Mouse (Mus musculus): ENCODE measurements at regions not wholly inside any gene's neighbourhood (a gene's known extent, or its start where the extent isn't known, plus 50 kb on each side); places are given as distances from the start of the nearest gene placed in this dataset.

GRCm38 (mm10) chr2:160192661-160193060 lies 141.3 kb downstream of the Gm826 start:
- DNase-seq (ENCODE audit: low spot score in 2 of 2), result no peak

- no peak for DNase-seq (ENCODE audit: low spot score in 2 of 2)
Measured at GRCm38 (mm10) chr2:160186106-160186505, 147.9 kb downstream of the Gm826 start.

- peak in 1 of 2 experiments; percentile 11 for DNase-seq (ENCODE audit: low spot score in 2 of 2)
Measured at GRCm38 (mm10) chr2:160170975-160171515, 162.9 kb downstream of the Gm826 start.

- no peak for DNase-seq (ENCODE audit: low spot score in 2 of 2)
Measured at GRCm38 (mm10) chr2:160158599-160159261, 175.2 kb downstream of the Gm826 start.

GRCm38 (mm10) chr2:160153781-160154180 lies 180.2 kb downstream of the Gm826 start:
- DNase-seq (ENCODE audit: low spot score in 2 of 2), result no peak

- no peak for DNase-seq (ENCODE audit: low spot score in 2 of 2)
Measured at GRCm38 (mm10) chr2:160152101-160152500, 181.9 kb downstream of the Gm826 start.

- no peak for DNase-seq (ENCODE audit: low spot score in 2 of 2)
Measured at GRCm38 (mm10) chr2:160148936-160149335, 185.0 kb downstream of the Gm826 start.

GRCm38 (mm10) chr2:160148516-160148915 lies 185.4 kb downstream of the Gm826 start:
- DNase-seq (ENCODE audit: low spot score in 2 of 2), result no peak

GRCm38 (mm10) chr2:160148031-160148430 lies 185.9 kb downstream of the Gm826 start:
- no peak for DNase-seq (ENCODE audit: low spot score in 2 of 2)

GRCm38 (mm10) chr2:160140166-160140740 lies 193.7 kb downstream of the Gm826 start:
- no peak for DNase-seq (ENCODE audit: low spot score in 2 of 2)

- no peak for DNase-seq (ENCODE audit: low spot score in 2 of 2)
Measured at GRCm38 (mm10) chr2:160138091-160138490, 195.9 kb downstream of the Gm826 start.

GRCm38 (mm10) chr2:160131797-160132196 lies 202.2 kb downstream of the Gm826 start:
- DNase-seq (ENCODE audit: low spot score in 2 of 2), result no peak

GRCm38 (mm10) chr2:160131386-160131785 lies 202.6 kb downstream of the Gm826 start:
- no peak for DNase-seq (ENCODE audit: low spot score in 2 of 2)

GRCm38 (mm10) chr2:160117148-160117547 lies 216.8 kb downstream of the Gm826 start:
- no peak for DNase-seq (ENCODE audit: low spot score in 2 of 2)

GRCm38 (mm10) chr2:160111176-160111692 lies 222.7 kb downstream of the Gm826 start:
- DNase-seq (ENCODE audit: low spot score in 2 of 2), result no peak

- DNase-seq (ENCODE audit: low spot score in 2 of 2), result no peak
Measured at GRCm38 (mm10) chr2:160093078-160093477, 240.9 kb downstream of the Gm826 start.

GRCm38 (mm10) chr2:160085999-160086398 lies 248.0 kb downstream of the Gm826 start:
- no peak for DNase-seq (ENCODE audit: low spot score in 2 of 2)

GRCm38 (mm10) chr2:160083674-160084073 lies 250.3 kb downstream of the Gm826 start:
- DNase-seq (ENCODE audit: low spot score in 2 of 2), result no peak

GRCm38 (mm10) chr2:160082106-160082653 lies 251.8 kb downstream of the Gm826 start:
- DNase-seq (ENCODE audit: low spot score in 2 of 2), result no peak

GRCm38 (mm10) chr2:160075694-160076093 lies 258.3 kb downstream of the Gm826 start:
- DNase-seq (ENCODE audit: low spot score in 2 of 2), result no peak

- no peak for DNase-seq (ENCODE audit: low spot score in 2 of 2)
Measured at GRCm38 (mm10) chr2:160070441-160070840, 263.5 kb downstream of the Gm826 start.

- DNase-seq (ENCODE audit: low spot score in 2 of 2), result no peak
Measured at GRCm38 (mm10) chr2:160068772-160069171, 265.2 kb downstream of the Gm826 start.

All from gastrocnemius, adult 8-10 months (tissue).